Mouse (Mus musculus): ENCODE results near the gene Hoxa10. TPM values are rescaled to one million over a fixed set of nuclear protein-coding genes. Genes with fewer than 3 reads are reported as not detected.
A peak's percentile ranks its signal among the peaks of the same experiment; 100 is the strongest.

Gene Hoxa10
- polyA plus RNA-seq, 1 experiment from 2014 or later, result 0.18 TPM

DNA sequence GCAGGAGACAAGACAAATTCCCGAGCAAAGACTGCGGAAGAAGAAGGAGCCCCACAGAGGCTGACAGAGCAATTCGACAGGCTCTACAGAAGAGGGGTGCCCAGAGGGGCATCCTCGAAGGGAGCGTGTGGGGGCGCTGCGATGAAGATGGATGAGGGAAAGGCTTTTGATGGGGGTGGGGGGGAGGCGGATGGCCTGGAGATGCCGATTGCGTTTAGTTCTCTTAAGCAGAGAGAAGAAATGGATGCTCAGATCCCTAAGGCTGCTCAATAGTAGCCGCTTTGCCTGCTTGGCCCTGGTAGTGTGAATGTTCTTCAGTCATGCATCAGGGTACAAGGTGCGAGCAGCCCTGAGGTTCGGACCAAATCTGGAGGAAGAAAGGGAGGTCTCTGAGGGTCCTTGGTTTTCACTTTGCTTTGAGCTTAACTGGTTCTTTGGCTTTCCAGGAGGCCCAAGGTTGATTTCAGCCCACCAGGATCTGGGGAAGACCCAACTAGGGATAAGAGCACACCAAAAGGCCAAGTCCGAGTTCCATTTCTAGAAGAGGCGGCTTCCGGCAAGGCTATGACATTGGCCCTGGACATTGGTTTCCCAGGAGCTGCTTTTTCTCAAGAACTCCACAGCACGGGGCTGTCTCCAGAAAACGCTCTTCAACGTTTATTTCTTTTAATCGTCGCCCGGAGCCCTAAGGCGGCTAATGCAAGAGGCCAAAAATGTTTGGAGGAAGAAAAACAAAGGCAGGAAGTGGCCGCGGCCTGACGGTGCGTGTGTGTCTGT, 8.2 kb upstream of the Hoxa10 start:
- WGBS, result 3% methylated on average over 27 of the region's 27 CpGs
- ATAC-seq (ENCODE audit: insufficient read depth, low FRiP score), result no peak
- Histone ChIP-seq H3K9me3 (replicated peaks; ENCODE audit: control insufficient read depth, low read length) (no peaks in the 10 kb centered on the region), H3K9ac (ENCODE audit: low read length) (no peak overlapping the region), H3K4me3 (replicated peaks; ENCODE audit: low read length) (no peak overlapping the region), H3K27ac (ENCODE audit: low read length) (no peak overlapping the region), H3K4me1 (ENCODE audit: control insufficient read depth, insufficient read depth, low read length) (peaks cover 5% of the 10 kb centered on the region; the same call in 1 of the 2 replicates), H3K27me3 (ENCODE audit: control insufficient read depth, insufficient read depth, low read length) (peaks cover 86% of the 10 kb centered on the region), H3K36me3 (ENCODE audit: control insufficient read depth, insufficient read depth, low read length) (no peaks in the 10 kb centered on the region), H3K4me2 (ENCODE audit: low read depth, low read length) (no peak overlapping the region)

GRCm38 (mm10) chr6:52247766-52248637, 7.3 kb upstream of the Hoxa10 start:
- H3K27me3 ChIP-seq (ENCODE audit: control insufficient read depth, insufficient read depth, low read length), result peaks cover 95% of the 10 kb centered on the region
- 1% methylated on average over 23 of the region's 23 CpGs for WGBS
- no peaks in the 10 kb centered on the region for H3K36me3 ChIP-seq (ENCODE audit: control insufficient read depth, insufficient read depth, low read length)
- no peak overlapping the region for H3K9ac ChIP-seq (ENCODE audit: low read length)
- no peak overlapping the region for H3K27ac ChIP-seq (ENCODE audit: low read length)
- H3K4me1 ChIP-seq (ENCODE audit: control insufficient read depth, insufficient read depth, low read length), result peaks cover 5% of the 10 kb centered on the region; the same call in 1 of the 2 replicates
- no peak overlapping the region for H3K4me3 ChIP-seq (replicated peaks; ENCODE audit: low read length)
- no peak overlapping the region for H3K4me2 ChIP-seq (ENCODE audit: low read depth, low read length)
- ATAC-seq (ENCODE audit: insufficient read depth, low FRiP score), result no peak
- H3K9me3 ChIP-seq (replicated peaks; ENCODE audit: control insufficient read depth, low read length), result no peaks in the 10 kb centered on the region

- no peak overlapping the region for H3K4me2 ChIP-seq (ENCODE audit: low read depth, low read length)
- no peak overlapping the region for H3K9ac ChIP-seq (ENCODE audit: low read length)
- no peak overlapping the region for H3K4me3 ChIP-seq (replicated peaks; ENCODE audit: low read length)
- WGBS, result 6% methylated on average over 3 of the region's 3 CpGs
- H3K27ac ChIP-seq (ENCODE audit: low read length), result no peak overlapping the region
- no peaks in the 10 kb centered on the region for H3K36me3 ChIP-seq (ENCODE audit: control insufficient read depth, insufficient read depth, low read length)
- peaks cover 5% of the 10 kb centered on the region; the same call in 1 of the 2 replicates for H3K4me1 ChIP-seq (ENCODE audit: control insufficient read depth, insufficient read depth, low read length)
- peaks cover 95% of the 10 kb centered on the region for H3K27me3 ChIP-seq (ENCODE audit: control insufficient read depth, insufficient read depth, low read length)
- no peaks in the 10 kb centered on the region for H3K9me3 ChIP-seq (replicated peaks; ENCODE audit: control insufficient read depth, low read length)
- no peak for ATAC-seq (ENCODE audit: insufficient read depth, low FRiP score)
These were observed 6.3 kb upstream of the Hoxa10 start for GRCm38 (mm10) chr6:52246916-52247315.

- H3K4me2 ChIP-seq (ENCODE audit: low read depth, low read length), result no peak overlapping the region
- 1% methylated on average over 26 of the region's 26 CpGs for WGBS
- H3K4me1 ChIP-seq (ENCODE audit: control insufficient read depth, insufficient read depth, low read length), result peaks cover 5% of the 10 kb centered on the region; the same call in 1 of the 2 replicates
- H3K36me3 ChIP-seq (ENCODE audit: control insufficient read depth, insufficient read depth, low read length), result no peaks in the 10 kb centered on the region
- H3K27me3 ChIP-seq (ENCODE audit: control insufficient read depth, insufficient read depth, low read length), result peaks cover 95% of the 10 kb centered on the region
- no peak overlapping the region for H3K27ac ChIP-seq (ENCODE audit: low read length)
- no peaks in the 10 kb centered on the region for H3K9me3 ChIP-seq (replicated peaks; ENCODE audit: control insufficient read depth, low read length)
- H3K4me3 ChIP-seq (replicated peaks; ENCODE audit: low read length), result no peak overlapping the region
- H3K9ac ChIP-seq (ENCODE audit: low read length), result no peak overlapping the region
- no peak for ATAC-seq (ENCODE audit: insufficient read depth, low FRiP score)
These were observed 5.7 kb upstream of the Hoxa10 start for GRCm38 (mm10) chr6:52246403-52246803.

GRCm38 (mm10) chr6:52245757-52246142, 5.1 kb upstream of the Hoxa10 start, which contains the start of gene Hoxa11:
TSS of gene Hoxa11 (minus strand) at chr6:52245810.
- H3K27ac ChIP-seq (ENCODE audit: low read length), result no peak within 1 kb of the TSS
- no peak within 1 kb of the TSS for H3K9ac ChIP-seq (ENCODE audit: low read length)
- H3K9me3 ChIP-seq (replicated peaks; ENCODE audit: control insufficient read depth, low read length), result no peaks in the 10 kb centered on the region
- H3K36me3 ChIP-seq (ENCODE audit: control insufficient read depth, insufficient read depth, low read length), result no peaks in the 10 kb centered on the region
- H3K27me3 ChIP-seq (ENCODE audit: control insufficient read depth, insufficient read depth, low read length), result peaks cover 95% of the 10 kb centered on the region
- WGBS, result 3% methylated on average over 20 of the region's 20 CpGs
- H3K4me3 ChIP-seq (replicated peaks; ENCODE audit: low read length), result peak within 1 kb of the TSS; percentile 20; the same call in 1 of the 2 replicates
- H3K4me2 ChIP-seq (ENCODE audit: low read depth, low read length), result no peak within 1 kb of the TSS
- peaks cover 5% of the 10 kb centered on the region; the same call in 1 of the 2 replicates for H3K4me1 ChIP-seq (ENCODE audit: control insufficient read depth, insufficient read depth, low read length)
- ATAC-seq (ENCODE audit: insufficient read depth, low FRiP score), result no peak

- ATAC-seq (ENCODE audit: insufficient read depth, low FRiP score), result no peak
- no peak overlapping the region for H3K27ac ChIP-seq (ENCODE audit: low read length)
- H3K9ac ChIP-seq (ENCODE audit: low read length), result no peak overlapping the region
- peaks cover 5% of the 10 kb centered on the region for H3K4me1 ChIP-seq (ENCODE audit: control insufficient read depth, insufficient read depth, low read length)
- H3K4me3 ChIP-seq (replicated peaks; ENCODE audit: low read length), result peak overlapping the region; percentile 20; the same call in 1 of the 2 replicates
- H3K27me3 ChIP-seq (ENCODE audit: control insufficient read depth, insufficient read depth, low read length), result peaks cover 97% of the 10 kb centered on the region
- H3K9me3 ChIP-seq (replicated peaks; ENCODE audit: control insufficient read depth, low read length), result no peaks in the 10 kb centered on the region
- H3K4me2 ChIP-seq (ENCODE audit: low read depth, low read length), result no peak overlapping the region
- under 1% methylated on average over 70 of the region's 71 CpGs for WGBS
- no peaks in the 10 kb centered on the region for H3K36me3 ChIP-seq (ENCODE audit: control insufficient read depth, insufficient read depth, low read length)
These were observed 4.5 kb upstream of the Hoxa10 start for GRCm38 (mm10) chr6:52245040-52245756.

DNA sequence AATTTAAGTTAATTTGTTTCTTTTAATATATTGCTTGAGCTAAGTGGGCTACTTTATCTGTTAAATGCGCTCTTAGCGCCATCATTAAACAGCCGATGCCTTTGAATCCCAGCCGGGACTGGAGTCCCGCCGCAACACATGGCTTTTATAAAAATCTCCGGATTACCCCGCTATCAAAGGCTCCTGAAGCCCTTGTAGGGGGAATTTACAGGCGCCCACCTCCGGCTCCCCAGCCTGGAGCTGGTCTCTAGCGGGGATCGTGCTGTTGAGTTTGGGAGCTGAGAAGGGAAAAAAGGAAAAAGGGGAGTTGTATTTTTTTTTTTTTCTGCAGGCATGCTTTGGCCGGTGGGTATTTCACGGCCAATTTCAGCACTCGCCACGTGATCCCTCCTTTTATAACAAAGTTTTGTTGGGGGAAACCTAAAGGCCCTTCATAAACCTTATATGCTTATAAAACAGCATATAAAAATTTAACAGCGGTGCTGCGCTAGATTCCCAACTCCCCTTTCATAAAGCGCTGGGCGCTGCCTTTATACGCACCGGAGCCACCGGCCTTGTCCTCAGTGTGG, 3.9 kb upstream of the Hoxa10 start:
- 3% methylated on average over 23 of the region's 23 CpGs for WGBS
- Histone ChIP-seq H3K36me3 (ENCODE audit: control insufficient read depth, insufficient read depth, low read length) (no peaks in the 10 kb centered on the region), H3K27me3 (ENCODE audit: control insufficient read depth, insufficient read depth, low read length) (peaks cover 97% of the 10 kb centered on the region), H3K9ac (ENCODE audit: low read length) (no peak overlapping the region), H3K9me3 (replicated peaks; ENCODE audit: control insufficient read depth, low read length) (no peaks in the 10 kb centered on the region), H3K27ac (ENCODE audit: low read length) (no peak overlapping the region), H3K4me1 (ENCODE audit: control insufficient read depth, insufficient read depth, low read length) (peaks cover 8% of the 10 kb centered on the region), H3K4me3 (replicated peaks; ENCODE audit: low read length) (peak overlapping the region; percentile 20; the same call in 1 of the 2 replicates), H3K4me2 (ENCODE audit: low read depth, low read length) (no peak overlapping the region)
- ATAC-seq (ENCODE audit: insufficient read depth, low FRiP score), result no peak

- 2% methylated on average over 12 of the region's 12 CpGs for WGBS
- H3K36me3 ChIP-seq (ENCODE audit: control insufficient read depth, insufficient read depth, low read length), result no peaks in the 10 kb centered on the region
- ATAC-seq (ENCODE audit: insufficient read depth, low FRiP score), result no peak
- H3K27ac ChIP-seq (ENCODE audit: low read length), result no peak overlapping the region
- H3K27me3 ChIP-seq (ENCODE audit: control insufficient read depth, insufficient read depth, low read length), result peaks cover 95% of the 10 kb centered on the region
- peaks cover 8% of the 10 kb centered on the region for H3K4me1 ChIP-seq (ENCODE audit: control insufficient read depth, insufficient read depth, low read length)
- H3K4me2 ChIP-seq (ENCODE audit: low read depth, low read length), result no peak overlapping the region
- no peak overlapping the region for H3K9ac ChIP-seq (ENCODE audit: low read length)
- no peaks in the 10 kb centered on the region for H3K9me3 ChIP-seq (replicated peaks; ENCODE audit: control insufficient read depth, low read length)
- H3K4me3 ChIP-seq (replicated peaks; ENCODE audit: low read length), result no peak overlapping the region
These were observed 3.0 kb upstream of the Hoxa10 start for GRCm38 (mm10) chr6:52243681-52244121.

All from stomach, embryonic 16.5 days (tissue).